Comparison of ENCODE assay signal across 11 mouse cellular contexts in genomic region chr2:13450470-13450869, GRCm38 (mm10). TPM values are rescaled to one million over a fixed set of nuclear protein-coding genes. Genes with fewer than 3 reads are reported as not detected.
DNase-seq lines count a peak whose midpoint lies in the region; ATAC-seq and TF ChIP-seq lines count a peak whose summit lies in the region.
"Had no signal": no experiment of that assay in that cellular context is flagged by ENCODE, and none has a peak within 500 bp of the region (broad histone marks: within the 10 kb centered on the region; RNA-seq: fewer than 3 reads in every experiment).

No protein-coding gene starts in this region.

- H3K9me3 ChIP-seq in limb, embryonic 15.5 days = no peaks in the 10 kb centered on the region
- H3K9me3 ChIP-seq: megakaryocyte, embryonic 14.5 days had no signal

- WGBS in limb, embryonic 15.5 days = 29% methylated on average over 2 of the region's 2 CpGs

- peak; percentile 25 for DNase-seq in retina, embryonic 14.5 days (ENCODE audit: low spot score)
- no peak for DNase-seq in retina, postnatal 1 day
- peak; percentile 43 for DNase-seq in skeletal muscle tissue, adult 2 months (ENCODE audit: low read depth, low spot score)
- no peak for DNase-seq in adipocyte (ENCODE audit: low spot score)
- no peak for DNase-seq in ovary, postnatal 10 days (ENCODE audit: low spot score)
- DNase-seq: kidney, postnatal 10 days; lung, adult 2 months had no signal

- no peak overlapping the region for H3K9ac ChIP-seq in limb, embryonic 15.5 days

- no peak for ATAC-seq in limb, embryonic 15.5 days (ENCODE audit: insufficient number of reproducible peaks, low FRiP score, low TSS enrichment, low read depth)
- ATAC-seq: forebrain, embryonic 14.5 days had no signal

- H3K4me1 ChIP-seq in embryonic fibroblast, embryonic 13.5 days (ENCODE audit: control insufficient read depth, insufficient read depth, low read length) = peaks cover 27% of the 10 kb centered on the region
- peaks cover 17% of the 10 kb centered on the region for H3K4me1 ChIP-seq in limb, embryonic 15.5 days
- H3K4me1 ChIP-seq: megakaryocyte, embryonic 14.5 days had no signal

- H3K4me3 ChIP-seq in embryonic fibroblast, embryonic 13.5 days (ENCODE audit: insufficient read depth, low read length) = no peak overlapping the region
- H3K4me3 ChIP-seq in limb, embryonic 15.5 days = no peak overlapping the region
- H3K4me3 ChIP-seq: megakaryocyte, embryonic 14.5 days had no signal

- H3K4me2 ChIP-seq in limb, embryonic 15.5 days = no peak overlapping the region

- TF ChIP-seq POLR2A in embryonic fibroblast, embryonic 13.5 days (IDR thresholded peaks at IDR 0.05; ENCODE audit: low read depth, low read length) = no peak

- H3K27ac ChIP-seq in embryonic fibroblast, embryonic 13.5 days (ENCODE audit: insufficient read depth, low read length) = peak overlapping the region; percentile 99
- 0 out of 2 replicates have a peak overlapping the region, but pooled peaks have one; percentile 11 for H3K27ac ChIP-seq in limb, embryonic 15.5 days

- H3K36me3 ChIP-seq in limb, embryonic 15.5 days = no peaks in the 10 kb centered on the region

- TF ChIP-seq CTCF in embryonic fibroblast, embryonic 13.5 days (IDR thresholded peaks at IDR 0.05; ENCODE audit: borderline replicate concordance, insufficient read depth, low read length) = no peak

- H3K27me3 ChIP-seq in limb, embryonic 15.5 days = no peaks in the 10 kb centered on the region

RNA-seq across cellular contexts. Expression of gene Cubn, which starts 41.1 kb away (rescaled TPM):
- 0.81 and 1.2 TPM in 2 replicates for polyA plus RNA-seq in embryonic fibroblast, embryonic 13.5 days (2011; ENCODE audit: insufficient read length, low read depth, missing spikeins)
- 0.22 and 0.35 TPM in 2 replicates for polyA plus RNA-seq in limb, embryonic 15.5 days (2015; fragmentation: Nextera tagmentation; extraction: Ambion mirVana)

Comparison
In these comparisons a context has a peak if more than half of its experiments do, and no peak if none do; other contexts are left out.
1. DNase-seq: peak in retina, embryonic 14.5 days (single experiment) and skeletal muscle tissue, adult 2 months (single experiment); none in retina, postnatal 1 day (single experiment), adipocyte (single experiment) and ovary, postnatal 10 days (single experiment).